Mouse (Mus musculus) erythroblast, embryonic 14.5 days (primary cell): ENCODE measurements around the gene B4galt5.

Experiments used
- GATA1 ChIP-seq: IDR thresholded peaks from 2 replicates; pipeline ENCODE4 v1.6.1; 2012; ENCODE audit warnings: low read length, inconsistent platforms, mixed read lengths
- TAL1 ChIP-seq: IDR thresholded peaks from 3 replicates; pipeline ENCODE4 v1.6.1; 2012; ENCODE audit warnings: low read length, inconsistent platforms, mixed read lengths

GRCm38 (mm10) chr2:167375135-167375534 is 26.2 kb upstream of the B4galt5 start:
- TF ChIP-seq GATA1 (no peak), TAL1 (no peak)
